Mouse (Mus musculus) midbrain, embryonic 13.5 days (tissue): ENCODE results near the gene Rnf115. TPM values are rescaled to one million over a fixed set of nuclear protein-coding genes. Genes with fewer than 3 reads are reported as not detected.

Experiments
- ATAC-seq: fragments of 200-750 bp; cut with Nextera tagmentation; 2 replicates; pipeline ENCODE4 v1.8.0; 2017; ENCODE audit warnings: mild to moderate bottlenecking, moderate TSS enrichment, moderate library complexity
- H3K27ac ChIP-seq: fragments of 300-500 bp; sonication (generic); 2 replicates; pipeline ENCODE4 v1.5.1; 2015; ENCODE audit warnings: inconsistent platforms, mild to moderate bottlenecking, moderate library complexity
- H3K27me3 ChIP-seq: fragments of 300-500 bp; sonication (generic); 2 replicates; pipeline ENCODE4 v1.6.1; 2015; ENCODE audit warnings: mild to moderate bottlenecking, inconsistent platforms
- H3K36me3 ChIP-seq: fragments of 300-500 bp; sonication (generic); 2 replicates; pipeline ENCODE4 v1.6.1; 2015; ENCODE audit warnings: mild to moderate bottlenecking, inconsistent platforms
- H3K4me1 ChIP-seq: fragments of 300-500 bp; sonication (generic); replicated peaks from 2 replicates; pipeline ENCODE4 v1.6.1; 2015; ENCODE audit warnings: inconsistent platforms
- H3K4me2 ChIP-seq: fragments of 300-500 bp; sonication (generic); replicated peaks from 2 replicates; pipeline ENCODE4 v1.6.1; 2015; ENCODE audit warnings: moderate library complexity, mild to moderate bottlenecking, inconsistent platforms
- H3K4me3 ChIP-seq: fragments of 300-500 bp; sonication (generic); replicated peaks from 2 replicates; pipeline ENCODE4 v1.5.1; 2015; ENCODE audit warnings: mild to moderate bottlenecking, inconsistent platforms
- H3K9ac ChIP-seq: fragments of 300-500 bp; sonication (generic); replicated peaks from 2 replicates; pipeline ENCODE4 v1.6.1; 2015; ENCODE audit warnings: mild to moderate bottlenecking, inconsistent platforms
- H3K9me3 ChIP-seq: fragments of 300-500 bp; sonication (generic); 2 replicates; pipeline ENCODE4 v1.6.1; 2016; ENCODE audit warnings: mild to moderate bottlenecking, inconsistent platforms
- WGBS: fragments of 180-500 bp; shearing (Covaris S2); methylation state at CpG from one replicate; pipeline ENCODE4 v1.1.7; 2015; 5-methylcytosine and 5-hydroxymethylcytosine counted together
- polyA plus RNA-seq: library from polyadenylated mRNA; unstranded; fragments of >200 nt; fragmentation: Nextera tagmentation; extraction: Ambion mirVana; gene quantifications from 2 replicates; pipeline ENCODE4 v1.2.1, GENCODE M21; 2015

The Rnf115 gene
- polyA plus RNA-seq, 1 experiment from 2014 or later = 80.2 TPM

GRCm38 (mm10) chr3:96696198-96696765 lies 31.2 kb upstream of the Rnf115 start, which contains the start of gene Pias3:
TSS of gene Pias3 (plus strand) at chr3:96696384.
- WGBS = under 1% methylated on average over 35 of the region's 35 CpGs
- peak; percentile 73 for ATAC-seq
- peak within 1 kb of the TSS; percentile 82 for H3K4me3 ChIP-seq

GRCm38 (mm10) chr3:96696766-96697732 lies 30.4 kb upstream of the Rnf115 start:
- peak overlapping the region; percentile 88 for H3K9ac ChIP-seq
- WGBS = under 1% methylated on average over 77 of the region's 85 CpGs

More at GRCm38 (mm10) chr3:96696198-96696765, 31.2 kb upstream of the Rnf115 start, which contains the start of gene Pias3:
- H3K9ac ChIP-seq = peak within 1 kb of the TSS; percentile 88
- H3K27me3 ChIP-seq = 0 out of 2 replicates have a peak, but pooled peaks cover 3% of the 10 kb centered on the region
- peak within 1 kb of the TSS; percentile 78 for H3K4me2 ChIP-seq
- H3K4me1 ChIP-seq = peaks cover 26% of the 10 kb centered on the region
- H3K9me3 ChIP-seq = no peaks in the 10 kb centered on the region
- peaks cover 18% of the 10 kb centered on the region for H3K36me3 ChIP-seq
- peak within 1 kb of the TSS; percentile 92 for H3K27ac ChIP-seq

GRCm38 (mm10) chr3:96698993-96699690 lies 28.3 kb upstream of the Rnf115 start:
- H3K27me3 ChIP-seq = no peaks in the 10 kb centered on the region
- ATAC-seq = no peak
- no peak overlapping the region for H3K27ac ChIP-seq
- H3K36me3 ChIP-seq = peaks cover 44% of the 10 kb centered on the region
- H3K9me3 ChIP-seq = no peaks in the 10 kb centered on the region
- WGBS = 57% methylated on average over 19 of the region's 19 CpGs
- H3K4me1 ChIP-seq = peaks cover 26% of the 10 kb centered on the region
- no peak overlapping the region for H3K4me2 ChIP-seq
- no peak overlapping the region for H3K9ac ChIP-seq
- H3K4me3 ChIP-seq = no peak overlapping the region

More at GRCm38 (mm10) chr3:96696766-96697732, 30.4 kb upstream of the Rnf115 start:
- Histone ChIP-seq H3K9me3 (no peaks in the 10 kb centered on the region), H3K27me3 (0 out of 2 replicates have a peak, but pooled peaks cover 3% of the 10 kb centered on the region), H3K4me3 (peak overlapping the region; percentile 82), H3K27ac (peak overlapping the region; percentile 92), H3K4me2 (peak overlapping the region; percentile 78), H3K36me3 (peaks cover 26% of the 10 kb centered on the region), H3K4me1 (peaks cover 26% of the 10 kb centered on the region)
- peak; percentile 91 for ATAC-seq

GRCm38 (mm10) chr3:96700376-96700775 lies 27.1 kb upstream of the Rnf115 start:
- 52% methylated on average over 7 of the region's 7 CpGs for whole genome bisulfite sequencing
- no peaks in the 10 kb centered on the region for H3K9me3 ChIP-seq
- no peak overlapping the region for H3K9ac ChIP-seq
- peaks cover 26% of the 10 kb centered on the region for H3K4me1 ChIP-seq
- no peak overlapping the region for H3K4me2 ChIP-seq
- H3K27ac ChIP-seq = no peak overlapping the region
- no peak overlapping the region for H3K4me3 ChIP-seq
- peaks cover 57% of the 10 kb centered on the region for H3K36me3 ChIP-seq
- H3K27me3 ChIP-seq = no peaks in the 10 kb centered on the region
- ATAC-seq = no peak

- Histone ChIP-seq H3K36me3 (peaks cover 63% of the 10 kb centered on the region), H3K27ac (no peak overlapping the region), H3K9me3 (no peaks in the 10 kb centered on the region), H3K4me3 (no peak overlapping the region), H3K27me3 (no peaks in the 10 kb centered on the region), H3K9ac (no peak overlapping the region), H3K4me1 (peaks cover 21% of the 10 kb centered on the region), H3K4me2 (no peak overlapping the region)
- ATAC-seq = no peak
- 89% methylated on average over 4 of the region's 4 CpGs for WGBS
These were observed 26.5 kb upstream of the Rnf115 start for GRCm38 (mm10) chr3:96701003-96701402.

GRCm38 (mm10) chr3:96704778-96705177 lies 22.7 kb upstream of the Rnf115 start:
- Histone ChIP-seq H3K36me3 (peaks cover 61% of the 10 kb centered on the region), H3K4me1 (peaks cover 9% of the 10 kb centered on the region; the same call in 1 of the 2 replicates), H3K9ac (no peak overlapping the region), H3K27me3 (peaks cover 12% of the 10 kb centered on the region), H3K4me2 (no peak overlapping the region), H3K4me3 (no peak overlapping the region), H3K27ac (no peak overlapping the region), H3K9me3 (no peaks in the 10 kb centered on the region)
- 71% methylated on average over 11 of the region's 11 CpGs for WGBS
- no peak for ATAC-seq

GRCm38 (mm10) chr3:96706217-96706616 lies 21.2 kb upstream of the Rnf115 start:
- Histone ChIP-seq H3K27ac (no peak overlapping the region), H3K27me3 (peaks cover 12% of the 10 kb centered on the region), H3K9ac (no peak overlapping the region), H3K4me1 (peaks cover 9% of the 10 kb centered on the region; the same call in 1 of the 2 replicates), H3K4me2 (no peak overlapping the region), H3K4me3 (no peak overlapping the region), H3K36me3 (peaks cover 63% of the 10 kb centered on the region), H3K9me3 (no peaks in the 10 kb centered on the region)
- ATAC-seq = no peak
- 91% methylated on average over 11 of the region's 11 CpGs for WGBS

- peaks cover 9% of the 10 kb centered on the region; the same call in 1 of the 2 replicates for H3K4me1 ChIP-seq
- H3K9me3 ChIP-seq = no peaks in the 10 kb centered on the region
- H3K9ac ChIP-seq = no peak overlapping the region
- H3K36me3 ChIP-seq = peaks cover 63% of the 10 kb centered on the region
- H3K27me3 ChIP-seq = peaks cover 12% of the 10 kb centered on the region
- 78% methylated on average over 7 of the region's 7 CpGs for WGBS
- no peak overlapping the region for H3K4me2 ChIP-seq
- no peak overlapping the region for H3K4me3 ChIP-seq
- no peak overlapping the region for H3K27ac ChIP-seq
- no peak for ATAC-seq
These were observed 20.5 kb upstream of the Rnf115 start for GRCm38 (mm10) chr3:96706984-96707383.

GRCm38 (mm10) chr3:96707903-96708683 lies 19.4 kb upstream of the Rnf115 start, which contains the start of gene Nudt17:
TSS of gene Nudt17 (minus strand) at chr3:96708562.
- peak within 1 kb of the TSS; percentile 92 for H3K4me2 ChIP-seq
- peaks cover 12% of the 10 kb centered on the region for H3K27me3 ChIP-seq
- H3K36me3 ChIP-seq = peaks cover 65% of the 10 kb centered on the region
- peak within 1 kb of the TSS; percentile 53 for H3K4me3 ChIP-seq
- H3K9ac ChIP-seq = peak within 1 kb of the TSS; percentile 81
- no peaks in the 10 kb centered on the region for H3K9me3 ChIP-seq
- WGBS = 5% methylated on average over 42 of the region's 42 CpGs
- ATAC-seq = peak; percentile 91
- H3K27ac ChIP-seq = no peak within 1 kb of the TSS
- peaks cover 9% of the 10 kb centered on the region; the same call in 1 of the 2 replicates for H3K4me1 ChIP-seq

- H3K4me1 ChIP-seq = peaks cover 9% of the 10 kb centered on the region; the same call in 1 of the 2 replicates
- WGBS = 45% methylated on average over 2 of the region's 2 CpGs
- H3K4me3 ChIP-seq = peak overlapping the region; percentile 53
- peaks cover 65% of the 10 kb centered on the region for H3K36me3 ChIP-seq
- H3K9me3 ChIP-seq = no peaks in the 10 kb centered on the region
- ATAC-seq = peak; percentile 12; the same call in 1 of the 2 replicates
- H3K4me2 ChIP-seq = peak overlapping the region; percentile 92
- H3K27ac ChIP-seq = no peak overlapping the region
- H3K27me3 ChIP-seq = peaks cover 12% of the 10 kb centered on the region
- no peak overlapping the region; the same call in 1 of the 2 replicates for H3K9ac ChIP-seq
These were observed 18.8 kb upstream of the Rnf115 start for GRCm38 (mm10) chr3:96708684-96709064.

- H3K4me2 ChIP-seq = no peak overlapping the region
- no peak for ATAC-seq
- no peak overlapping the region for H3K9ac ChIP-seq
- no peaks in the 10 kb centered on the region for H3K9me3 ChIP-seq
- no peak overlapping the region for H3K27ac ChIP-seq
- no peak overlapping the region for H3K4me3 ChIP-seq
- WGBS = 93% methylated on average over 5 of the region's 5 CpGs
- no peaks in the 10 kb centered on the region for H3K4me1 ChIP-seq
- no peaks in the 10 kb centered on the region for H3K27me3 ChIP-seq
- H3K36me3 ChIP-seq = peaks cover 76% of the 10 kb centered on the region
These were observed 13.2 kb upstream of the Rnf115 start for GRCm38 (mm10) chr3:96714286-96714685.
